Mouse (Mus musculus) megakaryocyte, embryonic 14.5 days (primary cell): ENCODE measurements around the gene Sfpq. TPM values are rescaled to one million over a fixed set of nuclear protein-coding genes. Genes with fewer than 3 reads are reported as not detected.
"Not testable (repeated sequence)": the region's sequence is repeated elsewhere in the genome, so short reads cannot be mapped to it uniquely, and the experiment has no call there.

ENCODE experiments used
- H3K27me3 ChIP-seq: replicated peaks from 2 replicates; pipeline ENCODE3; 2012; ENCODE audit warnings: inconsistent platforms
- H3K36me3 ChIP-seq: replicated peaks from 2 replicates; pipeline ENCODE3; 2012; ENCODE audit warnings: low read length, inconsistent platforms, mixed read lengths
- H3K4me1 ChIP-seq: 2 replicates; pipeline ENCODE4 v1.6.1; 2012; ENCODE audit warnings: inconsistent platforms
- H3K4me3 ChIP-seq: replicated peaks from 2 replicates; pipeline ENCODE3; 2012; ENCODE audit warnings: moderate library complexity, mild to moderate bottlenecking, inconsistent platforms
- H3K9me3 ChIP-seq: 2 replicates; pipeline ENCODE4 v1.6.1; 2012; ENCODE audit warnings: inconsistent platforms
- FLI1 ChIP-seq: IDR thresholded peaks from 2 replicates; pipeline ENCODE4 v1.6.1; 2012; ENCODE audit warnings: low read length, inconsistent platforms, mixed read lengths
- GATA1 ChIP-seq: IDR thresholded peaks from 3 replicates; pipeline ENCODE4 v1.6.1; 2012; ENCODE audit warnings: mixed read lengths, low read length, inconsistent platforms, borderline replicate concordance
- polyA plus RNA-seq: library from polyadenylated mRNA; stranded (reverse); fragments of >175 nt; gene quantifications from 2 replicates; pipeline ENCODE4 v1.2.3, GENCODE M21; 2012; ENCODE audit warnings: low replicate concordance; ENCODE audit not compliant: insufficient read depth

The Sfpq gene
- polyA plus RNA-seq: 139 and 380 TPM in 2 replicates

DNA sequence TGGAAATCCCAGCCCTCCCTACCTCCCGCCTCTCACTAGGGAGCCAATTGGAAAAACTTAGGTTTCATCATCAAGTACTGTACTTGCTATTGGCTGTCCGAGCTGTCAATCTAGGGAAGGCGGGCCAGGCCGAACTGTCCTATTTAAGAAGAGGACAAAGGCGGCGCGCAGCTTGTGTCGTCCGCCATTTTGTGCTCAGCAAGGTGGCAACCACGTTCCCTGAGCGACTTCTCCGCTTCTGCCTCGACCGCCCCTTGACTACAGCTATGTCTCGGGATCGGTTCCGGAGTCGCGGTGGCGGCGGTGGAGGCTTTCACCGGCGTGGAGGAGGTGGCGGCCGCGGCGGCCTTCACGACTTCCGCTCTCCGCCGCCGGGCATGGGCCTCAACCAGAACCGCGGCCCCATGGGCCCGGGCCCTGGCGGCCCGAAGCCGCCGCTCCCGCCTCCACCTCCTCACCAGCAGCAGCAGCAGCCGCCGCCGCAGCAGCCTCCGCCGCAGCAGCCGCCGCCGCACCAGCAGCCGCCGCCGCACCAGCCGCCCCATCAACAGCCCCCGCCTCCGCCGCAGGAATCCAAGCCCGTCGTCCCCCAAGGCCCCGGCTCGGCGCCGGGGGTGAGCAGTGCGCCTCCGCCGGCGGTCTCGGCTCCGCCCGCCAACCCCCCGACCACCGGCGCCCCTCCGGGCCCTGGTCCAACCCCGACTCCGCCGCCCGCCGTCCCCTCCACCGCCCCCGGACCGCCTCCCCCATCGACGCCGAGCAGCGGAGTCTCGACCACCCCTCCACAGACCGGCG lies at the start of gene Sfpq:
Sfpq (plus strand) TSS at position 174 of the 795 bp plus-strand sequence.
- TF ChIP-seq GATA1 (no peak), FLI1 (no peak)
- no peaks in the 10 kb centered on the region for H3K9me3 ChIP-seq
- H3K4me3 ChIP-seq: peak within 1 kb of the TSS; percentile 99

DNA sequence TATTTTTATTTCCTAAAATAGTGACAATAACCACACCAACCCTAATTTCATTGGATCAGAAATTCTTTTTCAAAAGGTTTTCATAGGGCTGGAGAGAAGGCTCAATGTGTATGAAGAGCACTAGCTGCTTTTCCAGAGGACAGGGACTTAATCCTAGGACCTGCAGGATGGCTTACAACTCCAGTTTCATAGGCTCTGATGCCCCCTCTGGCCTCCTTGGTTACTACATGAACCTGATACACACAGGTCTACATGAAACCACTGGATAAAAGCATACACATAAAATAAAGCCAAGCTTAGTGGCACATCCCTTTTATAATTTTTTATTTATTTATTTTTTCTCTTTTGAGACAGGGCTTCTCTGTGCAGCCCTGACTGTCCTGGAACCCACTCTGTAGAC lies 43.7 kb upstream of the Sfpq start:
- TF ChIP-seq GATA1 (no peak), FLI1 (no peak)
- Histone ChIP-seq H3K27me3 (peaks cover 12% of the 10 kb centered on the region), H3K4me3 (no peak overlapping the region), H3K36me3 (no peaks in the 10 kb centered on the region), H3K4me1 (no peaks in the 10 kb centered on the region; the same call in 1 of the 2 replicates), H3K9me3 (no peaks in the 10 kb centered on the region)

More for the DNA sequence above, at the start of gene Sfpq:
- Histone ChIP-seq H3K4me1 (peaks cover 26% of the 10 kb centered on the region), H3K36me3 (peaks cover 40% of the 10 kb centered on the region), H3K27me3 (no peaks in the 10 kb centered on the region)

DNA sequence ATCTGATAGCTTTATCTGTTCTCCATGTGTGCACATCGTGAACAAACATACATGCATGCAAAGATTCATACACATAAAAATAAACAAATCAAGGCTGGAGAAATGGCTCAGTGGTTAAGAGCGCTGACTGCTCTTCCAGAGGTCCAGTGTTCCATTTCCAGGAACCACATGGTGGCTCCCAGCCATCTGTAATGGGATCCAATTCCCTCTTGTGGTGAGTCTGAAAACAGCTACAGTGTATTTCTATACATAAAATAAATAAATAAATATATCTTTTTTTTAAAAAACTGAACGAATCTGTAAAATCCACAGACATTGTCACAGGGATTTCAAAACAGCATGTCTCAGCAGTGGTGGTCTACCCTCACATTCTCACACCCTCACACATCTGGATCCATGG lies 42.4 kb upstream of the Sfpq start:
- Histone ChIP-seq H3K4me3 (no peak overlapping the region), H3K36me3 (no peaks in the 10 kb centered on the region), H3K9me3 (no peaks in the 10 kb centered on the region), H3K27me3 (peaks cover 12% of the 10 kb centered on the region), H3K4me1 (no peaks in the 10 kb centered on the region; the same call in 1 of the 2 replicates)
- TF ChIP-seq FLI1: no peak
- no peak for TF ChIP-seq GATA1

DNA sequence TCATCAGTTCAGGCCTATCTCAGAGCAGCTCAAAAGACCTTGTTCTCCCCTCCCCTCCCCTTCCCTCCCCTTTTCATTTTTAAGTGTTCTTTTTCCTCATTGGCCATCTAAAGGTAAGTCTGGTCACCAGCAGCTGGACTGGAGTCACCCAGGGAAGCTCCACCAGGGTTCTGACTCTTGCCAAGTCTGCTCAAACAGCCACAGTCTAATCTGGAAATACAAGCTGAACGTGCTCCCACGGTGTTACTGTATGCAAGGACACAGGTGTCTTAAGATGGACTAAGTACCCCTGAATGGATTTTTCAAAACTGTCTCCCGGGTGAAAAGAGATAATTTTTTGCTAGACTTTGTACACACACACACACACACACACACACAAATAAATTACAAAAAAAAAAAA lies 37.8 kb upstream of the Sfpq start:
- no peaks in the 10 kb centered on the region for H3K4me1 ChIP-seq
- no peaks in the 10 kb centered on the region for H3K36me3 ChIP-seq
- peaks cover 12% of the 10 kb centered on the region for H3K27me3 ChIP-seq
- H3K9me3 ChIP-seq: no peaks in the 10 kb centered on the region
- TF ChIP-seq FLI1 (no peak), GATA1 (no peak)
- no peak overlapping the region for H3K4me3 ChIP-seq

DNA sequence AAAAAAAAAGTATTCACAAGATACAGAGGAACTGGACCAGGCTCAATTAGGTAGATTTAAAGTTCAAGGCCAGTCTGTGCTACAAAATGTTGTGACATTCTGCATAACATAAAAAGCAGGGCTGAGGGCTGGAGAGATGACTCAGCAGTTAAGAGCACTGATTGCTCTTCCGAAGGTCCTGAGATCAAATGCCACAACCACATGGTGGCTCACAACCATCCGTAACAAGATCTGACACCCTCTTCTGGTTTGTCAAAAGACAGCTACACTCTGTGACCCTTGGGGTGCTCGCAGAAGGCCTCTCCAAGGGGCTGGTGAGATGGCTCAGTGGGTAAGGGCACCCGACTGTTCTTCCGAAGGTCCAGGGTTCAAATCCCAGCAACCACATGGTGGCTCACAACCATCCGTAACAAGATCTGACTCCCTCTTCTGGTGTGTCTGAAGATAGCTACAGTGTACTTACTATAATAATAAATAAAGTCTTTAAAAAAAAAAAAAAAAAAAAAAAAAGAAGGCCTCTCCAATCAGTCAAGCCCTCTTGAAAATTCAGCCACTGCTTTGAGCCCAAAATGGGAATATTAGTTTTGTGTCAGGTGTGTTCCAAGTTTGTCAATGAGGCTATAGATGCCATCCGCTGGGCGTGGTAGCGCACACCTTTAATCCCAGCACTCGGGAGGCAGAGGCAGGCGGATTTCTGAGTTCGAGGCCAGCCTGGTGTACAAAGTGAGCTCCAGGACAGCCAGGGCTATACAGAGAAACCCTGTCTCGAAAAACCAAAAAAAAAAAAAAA lies 37.2 kb upstream of the Sfpq start:
- H3K9me3 ChIP-seq, H3K4me1 ChIP-seq, H3K4me3 ChIP-seq, H3K36me3 ChIP-seq: not testable (repeated sequence)
- H3K27me3 ChIP-seq: peaks cover 14% of the 10 kb centered on the region

DNA sequence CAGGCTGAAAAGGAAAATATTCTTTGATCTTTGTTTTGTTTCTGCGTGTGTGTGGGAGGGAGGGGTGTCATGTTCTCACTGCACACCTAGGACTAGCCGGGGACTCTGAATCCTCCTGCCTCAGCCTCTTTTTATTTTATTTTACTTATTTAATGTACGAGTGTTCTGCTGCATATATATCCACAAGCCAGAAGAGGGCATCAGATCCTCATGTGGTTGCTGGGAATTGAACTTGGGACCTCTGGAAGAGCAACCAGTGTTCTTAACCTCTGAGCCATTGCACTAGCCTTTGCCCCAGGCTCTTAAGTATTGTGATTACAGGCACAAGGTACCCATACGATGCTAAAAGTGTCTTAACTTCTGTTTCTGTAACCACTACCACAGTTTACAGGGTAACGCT lies 34.4 kb upstream of the Sfpq start:
- TF ChIP-seq FLI1 (no peak), GATA1 (no peak)
- Histone ChIP-seq H3K36me3 (no peaks in the 10 kb centered on the region), H3K27me3 (peaks cover 7% of the 10 kb centered on the region), H3K4me1 (no peaks in the 10 kb centered on the region), H3K4me3 (no peak overlapping the region), H3K9me3 (no peaks in the 10 kb centered on the region)

DNA sequence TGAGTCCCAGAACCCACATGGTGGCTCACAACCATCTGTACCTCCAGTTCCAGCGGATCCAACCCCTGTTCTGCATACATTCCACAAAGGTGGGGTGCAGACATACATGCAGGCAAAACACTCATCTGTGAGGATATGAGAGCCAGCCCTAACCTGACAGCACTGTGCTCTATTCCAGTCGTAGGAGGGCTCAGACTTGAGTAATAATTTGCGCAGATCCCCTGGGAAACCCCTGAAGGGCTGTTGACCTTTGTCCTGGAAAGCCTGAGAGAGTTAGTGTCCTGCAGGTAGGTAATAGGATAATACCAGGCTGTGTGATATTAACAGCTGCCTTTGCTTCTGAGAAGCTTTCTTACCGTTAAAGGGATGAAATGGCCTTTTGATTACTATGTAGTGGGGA lies 32.6 kb upstream of the Sfpq start:
- no peaks in the 10 kb centered on the region for H3K4me1 ChIP-seq
- H3K9me3 ChIP-seq: no peaks in the 10 kb centered on the region
- no peaks in the 10 kb centered on the region for H3K36me3 ChIP-seq
- TF ChIP-seq FLI1: no peak
- TF ChIP-seq GATA1: no peak
- H3K4me3 ChIP-seq: no peak overlapping the region
- H3K27me3 ChIP-seq: peaks cover 2% of the 10 kb centered on the region

DNA sequence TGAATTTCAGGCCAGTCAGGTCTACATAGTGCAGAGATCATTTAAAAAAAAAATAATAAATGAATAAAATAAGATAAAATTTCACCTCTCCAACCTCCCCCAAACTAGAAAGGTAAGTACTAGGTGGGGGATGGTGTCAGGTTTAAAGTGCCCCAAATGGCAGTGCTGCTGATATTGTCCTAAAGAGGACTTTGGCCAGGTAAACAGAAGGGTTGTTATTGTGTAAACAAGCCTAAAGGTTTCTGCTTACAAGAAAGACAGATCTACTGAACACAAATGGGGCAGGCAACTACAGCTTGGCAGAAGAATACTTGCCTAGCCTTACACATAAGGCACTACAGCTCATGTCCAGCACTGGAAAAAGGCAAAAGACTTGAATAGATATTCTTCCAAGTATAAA lies 30.6 kb upstream of the Sfpq start:
- Histone ChIP-seq H3K36me3 (no peaks in the 10 kb centered on the region), H3K4me1 (no peaks in the 10 kb centered on the region), H3K27me3 (peaks cover 2% of the 10 kb centered on the region), H3K4me3 (no peak overlapping the region), H3K9me3 (no peaks in the 10 kb centered on the region)
- TF ChIP-seq FLI1 (no peak), GATA1 (no peak)

DNA sequence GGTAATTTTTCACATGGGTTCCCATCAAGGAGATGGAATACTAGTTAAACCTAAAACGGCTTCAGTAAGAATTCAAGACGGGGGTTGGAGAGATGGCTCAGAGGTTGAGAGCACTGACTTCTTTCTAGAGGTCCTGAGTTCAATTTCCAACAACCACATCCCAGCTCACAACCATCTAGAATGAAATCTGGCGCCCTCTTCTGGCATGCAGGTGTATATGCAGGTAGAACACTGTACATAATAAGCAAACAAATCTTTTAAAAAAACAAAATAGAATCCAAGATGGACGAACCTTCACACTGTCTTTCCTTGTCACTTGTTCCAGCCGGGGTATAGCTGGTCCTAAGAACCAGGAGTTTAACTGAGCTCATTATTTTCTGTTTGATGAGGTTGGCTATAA lies 28.8 kb upstream of the Sfpq start:
- H3K4me3 ChIP-seq: no peak overlapping the region
- TF ChIP-seq FLI1 (no peak), GATA1 (no peak)
- H3K27me3 ChIP-seq: peaks cover 2% of the 10 kb centered on the region
- no peaks in the 10 kb centered on the region for H3K9me3 ChIP-seq
- peaks cover 4% of the 10 kb centered on the region; the same call in 1 of the 2 replicates for H3K4me1 ChIP-seq
- no peaks in the 10 kb centered on the region for H3K36me3 ChIP-seq

DNA sequence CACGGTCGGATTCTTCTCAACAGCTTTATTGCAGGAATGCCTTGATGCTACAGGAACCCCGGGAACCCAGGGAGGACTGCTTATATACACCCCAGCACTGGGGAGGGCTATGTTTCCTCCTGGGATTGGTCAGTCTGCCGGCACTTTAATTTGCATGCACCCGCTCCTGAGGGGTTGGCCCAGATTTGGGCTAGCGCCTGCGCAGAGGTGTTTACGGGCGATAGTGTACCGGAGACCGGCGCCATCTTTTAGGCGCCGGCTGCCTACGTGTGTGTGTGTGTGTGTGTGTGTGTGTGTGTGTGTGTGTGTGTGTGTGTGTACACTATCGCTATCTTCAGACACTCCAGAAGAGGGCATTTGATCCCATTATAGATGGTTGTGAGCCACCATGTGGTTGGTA lies 21.8 kb upstream of the Sfpq start:
- H3K4me3 ChIP-seq, H3K36me3 ChIP-seq, H3K9me3 ChIP-seq: not testable (repeated sequence)
- peaks cover 15% of the 10 kb centered on the region for H3K4me1 ChIP-seq
- peaks cover 14% of the 10 kb centered on the region for H3K27me3 ChIP-seq
